Mouse (Mus musculus): ENCODE measurements around the gene Coa4. TPM values are rescaled to one million over a fixed set of nuclear protein-coding genes. Genes with fewer than 3 reads are reported as not detected.

Coa4 gene
- polyA plus RNA-seq, 1 experiment = 14.6 TPM

- H3K4me1 ChIP-seq (ENCODE audit: control insufficient read depth, insufficient read depth, low read length) = no peaks in the 10 kb centered on the region
- TF ChIP-seq EP300 (IDR thresholded peaks at IDR 0.05; ENCODE audit: insufficient read depth, low read depth, low read length) = no peak
- TF ChIP-seq POLR2A (IDR thresholded peaks at IDR 0.05; ENCODE audit: insufficient read depth, low read length) = no peak
- TF ChIP-seq CTCF (IDR thresholded peaks at IDR 0.05; ENCODE audit: low read depth, low read length) = no peak
- no peak overlapping the region for H3K9ac ChIP-seq (ENCODE audit: low read depth, poor library complexity, severe bottlenecking)
- no peaks in the 10 kb centered on the region for H3K27me3 ChIP-seq (ENCODE audit: control insufficient read depth, insufficient read depth, low read length, poor library complexity, severe bottlenecking)
- no peaks in the 10 kb centered on the region for H3K9me3 ChIP-seq (replicated peaks; ENCODE audit: control insufficient read depth, insufficient read depth, low read length, poor library complexity, severe bottlenecking)
- peaks cover 5% of the 10 kb centered on the region for H3K36me3 ChIP-seq (ENCODE audit: control insufficient read depth, insufficient read depth, low read length, poor library complexity, severe bottlenecking)
- H3K27ac ChIP-seq (ENCODE audit: insufficient read depth, low read length) = no peak overlapping the region
- no peak overlapping the region for H3K4me3 ChIP-seq (ENCODE audit: low read depth, low read length)
Observed at GRCm38 (mm10) chr7:100544437-100544836, 7.6 kb downstream of the Coa4 start.

- Histone ChIP-seq H3K9me3 (replicated peaks; ENCODE audit: control insufficient read depth, insufficient read depth, low read length, poor library complexity, severe bottlenecking) (no peaks in the 10 kb centered on the region), H3K27me3 (ENCODE audit: control insufficient read depth, insufficient read depth, low read length, poor library complexity, severe bottlenecking) (no peaks in the 10 kb centered on the region), H3K9ac (ENCODE audit: low read depth, poor library complexity, severe bottlenecking) (no peak overlapping the region), H3K27ac (ENCODE audit: insufficient read depth, low read length) (no peak overlapping the region), H3K36me3 (ENCODE audit: control insufficient read depth, insufficient read depth, low read length, poor library complexity, severe bottlenecking) (no peaks in the 10 kb centered on the region), H3K4me3 (ENCODE audit: low read depth, low read length) (no peak overlapping the region), H3K4me1 (ENCODE audit: control insufficient read depth, insufficient read depth, low read length) (no peaks in the 10 kb centered on the region)
- TF ChIP-seq EP300 (IDR thresholded peaks at IDR 0.05; ENCODE audit: insufficient read depth, low read depth, low read length) = no peak
- no peak for TF ChIP-seq POLR2A (IDR thresholded peaks at IDR 0.05; ENCODE audit: insufficient read depth, low read length)
Observed at GRCm38 (mm10) chr7:100547631-100548030, 10.8 kb downstream of the Coa4 start.

- Histone ChIP-seq H3K9ac (ENCODE audit: low read depth, poor library complexity, severe bottlenecking) (no peak overlapping the region), H3K36me3 (ENCODE audit: control insufficient read depth, insufficient read depth, low read length, poor library complexity, severe bottlenecking) (no peaks in the 10 kb centered on the region), H3K27ac (ENCODE audit: insufficient read depth, low read length) (no peak overlapping the region), H3K9me3 (replicated peaks; ENCODE audit: control insufficient read depth, insufficient read depth, low read length, poor library complexity, severe bottlenecking) (no peaks in the 10 kb centered on the region), H3K4me3 (ENCODE audit: low read depth, low read length) (no peak overlapping the region), H3K4me1 (ENCODE audit: control insufficient read depth, insufficient read depth, low read length) (no peaks in the 10 kb centered on the region), H3K27me3 (ENCODE audit: control insufficient read depth, insufficient read depth, low read length, poor library complexity, severe bottlenecking) (no peaks in the 10 kb centered on the region)
- TF ChIP-seq EP300 (IDR thresholded peaks at IDR 0.05; ENCODE audit: insufficient read depth, low read depth, low read length) = no peak
Observed at GRCm38 (mm10) chr7:100549796-100550195, 12.9 kb downstream of the Coa4 start.

GRCm38 (mm10) chr7:100550338-100551007 is 13.6 kb downstream of the Coa4 start:
- H3K27ac ChIP-seq (ENCODE audit: insufficient read depth, low read length) = no peak overlapping the region
- no peaks in the 10 kb centered on the region for H3K36me3 ChIP-seq (ENCODE audit: control insufficient read depth, insufficient read depth, low read length, poor library complexity, severe bottlenecking)
- no peak overlapping the region for H3K4me3 ChIP-seq (ENCODE audit: low read depth, low read length)
- H3K27me3 ChIP-seq (ENCODE audit: control insufficient read depth, insufficient read depth, low read length, poor library complexity, severe bottlenecking) = no peaks in the 10 kb centered on the region
- H3K9me3 ChIP-seq (replicated peaks; ENCODE audit: control insufficient read depth, insufficient read depth, low read length, poor library complexity, severe bottlenecking) = no peaks in the 10 kb centered on the region
- TF ChIP-seq EP300 (IDR thresholded peaks at IDR 0.05; ENCODE audit: insufficient read depth, low read depth, low read length) (no peak), CTCF (IDR thresholded peaks at IDR 0.05; ENCODE audit: low read depth, low read length) (no peak), POLR2A (IDR thresholded peaks at IDR 0.05; ENCODE audit: insufficient read depth, low read length) (no peak)
- H3K9ac ChIP-seq (ENCODE audit: low read depth, poor library complexity, severe bottlenecking) = no peak overlapping the region
- no peaks in the 10 kb centered on the region for H3K4me1 ChIP-seq (ENCODE audit: control insufficient read depth, insufficient read depth, low read length)

- Histone ChIP-seq H3K27me3 (ENCODE audit: control insufficient read depth, insufficient read depth, low read length, poor library complexity, severe bottlenecking) (no peaks in the 10 kb centered on the region), H3K9me3 (replicated peaks; ENCODE audit: control insufficient read depth, insufficient read depth, low read length, poor library complexity, severe bottlenecking) (no peaks in the 10 kb centered on the region), H3K4me1 (ENCODE audit: control insufficient read depth, insufficient read depth, low read length) (no peaks in the 10 kb centered on the region), H3K27ac (ENCODE audit: insufficient read depth, low read length) (no peak overlapping the region), H3K9ac (ENCODE audit: low read depth, poor library complexity, severe bottlenecking) (no peak overlapping the region), H3K36me3 (ENCODE audit: control insufficient read depth, insufficient read depth, low read length, poor library complexity, severe bottlenecking) (no peaks in the 10 kb centered on the region), H3K4me3 (ENCODE audit: low read depth, low read length) (no peak overlapping the region)
- TF ChIP-seq POLR2A (IDR thresholded peaks at IDR 0.05; ENCODE audit: insufficient read depth, low read length) = no peak
- TF ChIP-seq EP300 (IDR thresholded peaks at IDR 0.05; ENCODE audit: insufficient read depth, low read depth, low read length) = no peak
- TF ChIP-seq CTCF (IDR thresholded peaks at IDR 0.05; ENCODE audit: low read depth, low read length) = no peak
Observed at GRCm38 (mm10) chr7:100554939-100555338, 18.1 kb downstream of the Coa4 start.

GRCm38 (mm10) chr7:100555431-100555951 is 18.6 kb downstream of the Coa4 start:
- 0 out of 2 replicates have a peak overlapping the region, but pooled peaks have one; percentile 1 for H3K4me3 ChIP-seq (ENCODE audit: low read depth, low read length)
- H3K9ac ChIP-seq (ENCODE audit: low read depth, poor library complexity, severe bottlenecking) = no peak overlapping the region
- H3K27ac ChIP-seq (ENCODE audit: insufficient read depth, low read length) = no peak overlapping the region
- no peaks in the 10 kb centered on the region for H3K9me3 ChIP-seq (replicated peaks; ENCODE audit: control insufficient read depth, insufficient read depth, low read length, poor library complexity, severe bottlenecking)
- no peaks in the 10 kb centered on the region for H3K36me3 ChIP-seq (ENCODE audit: control insufficient read depth, insufficient read depth, low read length, poor library complexity, severe bottlenecking)
- H3K27me3 ChIP-seq (ENCODE audit: control insufficient read depth, insufficient read depth, low read length, poor library complexity, severe bottlenecking) = no peaks in the 10 kb centered on the region
- no peaks in the 10 kb centered on the region for H3K4me1 ChIP-seq (ENCODE audit: control insufficient read depth, insufficient read depth, low read length)
- no peak for TF ChIP-seq EP300 (IDR thresholded peaks at IDR 0.05; ENCODE audit: insufficient read depth, low read depth, low read length)
- TF ChIP-seq POLR2A (IDR thresholded peaks at IDR 0.05; ENCODE audit: insufficient read depth, low read length) = no peak
- TF ChIP-seq CTCF (IDR thresholded peaks at IDR 0.05; ENCODE audit: low read depth, low read length) = no peak

Measured in ES-Bruce4 (cell line).